Mouse (Mus musculus): ENCODE data around the gene Akap3. TPM values are rescaled to one million over a fixed set of nuclear protein-coding genes. Genes with fewer than 3 reads are reported as not detected.

The Akap3 gene
- not detected for total RNA-seq (2023)

DNA sequence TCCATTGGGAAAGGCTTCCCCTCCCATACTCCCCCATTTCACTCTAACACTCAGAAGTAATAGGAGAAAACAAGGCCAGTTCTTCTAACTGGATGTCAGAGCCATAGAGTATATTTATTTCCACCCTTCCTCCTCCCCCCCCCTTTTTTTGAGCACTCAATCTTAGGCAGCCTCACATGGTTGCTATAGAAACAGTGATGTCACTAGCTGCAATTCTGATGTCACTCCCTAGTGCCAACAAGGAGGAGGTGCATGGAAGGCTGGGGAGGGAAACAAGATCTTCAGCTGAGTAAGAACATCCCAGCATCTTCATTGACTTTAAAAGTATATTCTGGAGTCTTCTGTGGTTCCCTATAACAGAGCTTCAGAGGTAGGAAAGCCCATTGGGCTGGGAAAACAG lies at the start of gene Akap3:
Akap3 (plus strand) TSS at position 218 of the 400 bp plus-strand sequence.

DNA sequence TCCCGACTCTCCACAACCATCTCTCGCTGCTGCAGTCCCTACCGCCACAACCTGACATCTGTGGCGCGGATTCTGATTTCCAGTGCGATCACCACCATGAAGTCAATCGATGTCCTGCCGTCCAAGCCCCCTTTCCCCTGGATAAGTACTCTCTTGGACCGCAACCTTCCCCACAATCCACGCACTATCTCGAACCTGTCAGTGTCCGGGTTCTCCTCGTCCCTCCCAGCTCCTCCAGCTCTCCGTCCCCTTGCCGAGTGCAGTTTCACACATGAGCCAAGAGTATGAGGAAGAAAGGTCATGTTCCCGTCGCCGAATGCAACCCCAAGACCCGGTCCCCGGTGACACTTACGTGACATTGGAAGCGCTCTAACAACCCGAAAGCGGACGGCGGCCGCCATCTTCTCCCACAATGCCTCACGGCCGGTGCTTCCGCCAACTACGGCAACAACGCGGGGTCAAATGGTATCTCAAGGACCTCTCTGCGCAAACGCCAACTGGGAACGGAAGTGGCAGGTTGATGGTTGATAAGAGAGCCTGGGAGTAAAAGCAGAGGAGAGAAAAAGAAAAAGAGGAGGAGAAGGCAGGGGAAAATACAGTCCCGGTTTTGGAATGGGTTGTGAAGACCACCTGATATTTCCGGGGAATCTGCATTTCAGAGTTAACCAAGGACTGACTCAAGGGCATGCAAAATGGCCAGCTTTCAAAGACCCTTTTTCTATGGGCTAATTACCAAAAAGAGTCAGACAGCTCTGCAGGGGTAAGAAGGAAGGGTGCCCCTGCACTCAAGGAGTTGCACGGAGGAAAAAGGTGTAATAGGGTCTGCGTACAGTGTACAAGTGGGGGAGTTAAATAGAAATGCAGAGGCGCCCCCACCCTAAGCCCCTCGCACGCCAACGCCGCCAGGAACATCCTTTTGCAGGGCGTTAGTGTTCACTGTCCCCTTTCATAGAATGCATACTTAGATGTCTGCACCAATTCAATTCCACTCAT lies 3.9 kb upstream of the Akap3 start, which contains the start of gene Ndufa9:
Ndufa9 (minus strand) TSS at position 425 of the 993 bp plus-strand sequence.

DNA sequence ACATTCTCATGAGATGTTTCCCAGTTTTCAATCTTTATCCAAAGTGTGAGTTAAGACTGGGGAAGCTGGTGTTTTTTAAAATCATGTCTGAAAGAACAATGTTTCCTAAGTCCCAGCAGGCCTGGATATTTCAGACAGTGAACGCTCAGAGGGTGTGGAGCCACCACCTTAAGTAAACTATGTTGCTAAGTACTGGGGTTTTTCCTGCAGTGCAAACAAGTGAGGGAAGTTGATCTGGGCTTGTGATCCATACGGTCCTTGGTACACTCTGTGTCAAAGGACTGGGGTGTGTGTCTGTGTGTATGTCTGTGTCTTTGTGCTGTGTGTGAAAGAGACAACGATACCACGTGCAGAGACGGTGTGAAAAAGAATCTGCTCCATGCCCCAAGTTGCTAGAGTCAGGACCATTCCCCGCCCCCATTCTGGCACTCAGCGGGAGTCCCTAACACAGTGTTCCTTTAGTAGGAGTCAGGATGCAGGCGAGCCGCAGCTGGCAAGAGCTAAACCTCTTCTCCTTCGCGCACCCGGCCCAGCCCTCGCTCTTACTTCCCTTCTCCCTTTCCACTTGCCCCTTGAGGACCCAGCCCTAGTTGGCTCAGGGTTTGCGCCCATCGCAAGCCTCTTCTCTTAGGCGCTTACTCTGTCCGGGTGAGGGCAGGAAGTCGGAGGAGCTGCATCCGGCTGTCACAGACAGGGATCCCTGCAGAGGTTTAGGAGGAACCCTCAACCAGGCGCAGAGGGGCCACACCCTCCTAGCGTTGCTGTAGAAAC lies 68.4 kb downstream of the Akap3 start, which contains the start of gene Dyrk4:
Dyrk4 (minus strand) TSS at position 729 of the 771 bp plus-strand sequence.

Other genes with a start within 250 kb of the Akap3 start
- gene Kcna1, start 206.7 kb upstream of the Akap3 start, total RNA-seq (2023): not detected
- gene Kcna6, start 112.4 kb upstream of the Akap3 start, total RNA-seq (2023): not detected
- 10 to 100 TPM; 42.7 to 46.2 TPM for gene Ndufa9, start 4.0 kb upstream of the Akap3 start, total RNA-seq (2023)
- not detected for gene Dyrk4, start 68.7 kb downstream of the Akap3 start, total RNA-seq (2023)
- 10 to 100 TPM; 18.0 to 20.3 TPM for gene Rad51ap1, start 86.5 kb downstream of the Akap3 start, total RNA-seq (2023)
- 10 to 100 TPM; 16.9 to 20.3 TPM for gene D6Wsu163e, start 86.9 kb downstream of the Akap3 start, total RNA-seq (2023)
- not detected for gene Fgf6, start 162.5 kb downstream of the Akap3 start, total RNA-seq (2023)
- gene Fgf23, start 219.8 kb downstream of the Akap3 start, total RNA-seq (2023): not detected